Mouse (Mus musculus) adrenal gland, adult 8-10 months (tissue): Measurements from ENCODE around the gene Ube2j1. TPM values are rescaled to one million over a fixed set of nuclear protein-coding genes. Genes with fewer than 3 reads are reported as not detected.

Source experiments
- DNase-seq: peaks from one replicate; pipeline ENCODE4 v3.0.0; 2022
- total RNA-seq, 4 experiments: library from RNA; stranded (reverse); gene quantifications; 2 replicates each; pipeline ENCODE4 v1.2.4; 2022

Ube2j1 gene
- total RNA-seq, 4 experiments from 2014 or later = 45.2 to 68.6 (median 63.7) TPM

GRCm38 (mm10) chr4:33018361-33018999, 12.7 kb upstream of the Ube2j1 start:
- DNase-seq = peak; percentile 71

GRCm38 (mm10) chr4:33024420-33024819, 6.8 kb upstream of the Ube2j1 start:
- DNase-seq = no peak

- no peak for DNase-seq
Observed at GRCm38 (mm10) chr4:33029104-33029503, 2.1 kb upstream of the Ube2j1 start.

- peak; percentile 4 for DNase-seq
Observed at GRCm38 (mm10) chr4:33030264-33031194, 687 bp upstream of the Ube2j1 start.

- DNase-seq = no peak
Observed at GRCm38 (mm10) chr4:33032045-33032444, 829 bp downstream of the Ube2j1 start.

- DNase-seq = no peak
Observed at GRCm38 (mm10) chr4:33033515-33033914, 2.3 kb downstream of the Ube2j1 start.

GRCm38 (mm10) chr4:33039826-33040225, 8.6 kb downstream of the Ube2j1 start:
- no peak for DNase-seq

- no peak for DNase-seq
Observed at GRCm38 (mm10) chr4:33049601-33050000, 18.4 kb downstream of the Ube2j1 start.

GRCm38 (mm10) chr4:33052055-33052454, 20.8 kb downstream of the Ube2j1 start:
- no peak for DNase-seq

- DNase-seq = no peak
Observed at GRCm38 (mm10) chr4:33052650-33053049, 21.4 kb downstream of the Ube2j1 start.

- DNase-seq = no peak
Observed at GRCm38 (mm10) chr4:33054426-33054825, 23.2 kb downstream of the Ube2j1 start.

- DNase-seq = no peak
Observed at GRCm38 (mm10) chr4:33056317-33056716, 25.1 kb downstream of the Ube2j1 start.

GRCm38 (mm10) chr4:33057890-33058687, 26.9 kb downstream of the Ube2j1 start:
- DNase-seq = no peak

- no peak for DNase-seq
Observed at GRCm38 (mm10) chr4:33061158-33061557, 29.9 kb downstream of the Ube2j1 start.

- no peak for DNase-seq
Observed at GRCm38 (mm10) chr4:33062981-33063380, 31.8 kb downstream of the Ube2j1 start, which contains the start of gene Gabrr2. Gabrr2 (plus strand) TSS chr4:33062999.

- DNase-seq = no peak
Observed at GRCm38 (mm10) chr4:33064986-33065385, 33.8 kb downstream of the Ube2j1 start.

- DNase-seq = no peak
Observed at GRCm38 (mm10) chr4:33066223-33066960, 35.2 kb downstream of the Ube2j1 start.

- no peak for DNase-seq
Observed at GRCm38 (mm10) chr4:33067331-33067730, 36.1 kb downstream of the Ube2j1 start.

GRCm38 (mm10) chr4:33067826-33068225, 36.6 kb downstream of the Ube2j1 start:
- no peak for DNase-seq

GRCm38 (mm10) chr4:33068894-33069293, 37.7 kb downstream of the Ube2j1 start:
- no peak for DNase-seq

- no peak for DNase-seq
Observed at GRCm38 (mm10) chr4:33070326-33070725, 39.1 kb downstream of the Ube2j1 start.

GRCm38 (mm10) chr4:33071337-33071736, 40.1 kb downstream of the Ube2j1 start:
- no peak for DNase-seq
